Mouse (Mus musculus) G1E (cell line): ENCODE measurements around the gene Cd300ld5. TPM values are rescaled to one million over a fixed set of nuclear protein-coding genes. Genes with fewer than 3 reads are reported as not detected.

Experiments
- ATAC-seq: 2 replicates; pipeline ENCODE4 v1.8.0; 2016; ENCODE audit warnings: mild to moderate bottlenecking; ENCODE audit not compliant: insufficient number of reproducible peaks, poor library complexity, low FRiP score, severe bottlenecking; ENCODE audit errors: extremely low read depth
- DNase-seq: peaks from one replicate; pipeline ENCODE4 v3.0.0; 2012; ENCODE audit warnings: low spot score
- H3K27me3 ChIP-seq: 2 replicates; pipeline ENCODE4 v1.6.1; 2012; ENCODE audit warnings: mild to moderate bottlenecking, low read length, inconsistent platforms; ENCODE audit not compliant: insufficient read depth
- H3K36me3 ChIP-seq: replicated peaks from 2 replicates; pipeline ENCODE3; 2012; ENCODE audit warnings: mild to moderate bottlenecking, inconsistent platforms
- H3K4me1 ChIP-seq: 2 replicates; pipeline ENCODE4 v1.6.1; 2012; ENCODE audit warnings: low read depth, low read length, inconsistent platforms, mixed read lengths; ENCODE audit not compliant: insufficient read depth
- H3K4me3 ChIP-seq: 2 replicates; pipeline ENCODE4 v1.5.1; 2012; ENCODE audit warnings: low read depth, mild to moderate bottlenecking, inconsistent platforms, low read length, moderate library complexity, mixed read lengths
- H3K9me3 ChIP-seq: replicated peaks from 2 replicates; pipeline ENCODE4 v1.6.1; 2012; ENCODE audit warnings: inconsistent platforms
- CTCF ChIP-seq: IDR thresholded peaks from 2 replicates; pipeline ENCODE4 v1.5.1; 2012; ENCODE audit warnings: low read depth, low read length, inconsistent platforms, mixed read lengths
- GATA1 ChIP-seq: IDR thresholded peaks from 2 replicates; pipeline ENCODE4 v1.6.1; 2012; ENCODE audit warnings: borderline replicate concordance, low read length, inconsistent platforms, mixed read lengths
- GATA2 ChIP-seq: IDR thresholded peaks from 2 replicates; pipeline ENCODE4 v1.6.1; 2012; ENCODE audit warnings: low read depth, low read length, inconsistent platforms, borderline replicate concordance
- POLR2AphosphoS5 ChIP-seq: IDR thresholded peaks from 2 replicates; pipeline ENCODE4 v1.6.1; 2012; ENCODE audit warnings: low read depth, low read length, inconsistent platforms; ENCODE audit not compliant: insufficient replicate concordance
- TAL1 ChIP-seq: conservative IDR thresholded peaks from 2 replicates; pipeline ENCODE4 v1.6.1; 2012; ENCODE audit warnings: low read depth, low read length, inconsistent platforms, mixed read lengths
- polyA plus RNA-seq: library from polyadenylated mRNA; stranded (reverse); fragments of >175 nt; gene quantifications from 2 replicates; pipeline ENCODE4 v1.2.3, GENCODE M21; 2012
- total RNA-seq, 2 experiments: library from RNA; stranded (forward) in 1 of 2; stranded (reverse) in 1 of 2; fragments of 200-1000 nt in 1 of 2; fragments of >200 nt in 1 of 2; fragmentation: Nextera tagmentation in 1 of 2; gene quantifications; 2 replicates each; pipeline ENCODE4 v1.2.3; 2014 to 2017

The Cd300ld5 gene
- total and polyA plus RNA-seq, 3 experiments = 10.2 TPM; not detected in 2

GRCm38 (mm10) chr11:115071015-115071551, 33.5 kb upstream of the Cd300ld5 start:
- no peaks in the 10 kb centered on the region for H3K4me1 ChIP-seq

GRCm38 (mm10) chr11:115066768-115067167, 29.2 kb upstream of the Cd300ld5 start:
- Histone ChIP-seq H3K9me3 (peaks cover 12% of the 10 kb centered on the region; the same call in 1 of the 2 replicates), H3K4me3 (no peak overlapping the region), H3K36me3 (no peaks in the 10 kb centered on the region), H3K4me1 (no peaks in the 10 kb centered on the region), H3K27me3 (no peaks in the 10 kb centered on the region)
- ATAC-seq (no peak), DNase-seq (no peak)
- TF ChIP-seq CTCF (no peak), TAL1 (no peak), POLR2AphosphoS5 (no peak), GATA2 (no peak), GATA1 (no peak)

More at GRCm38 (mm10) chr11:115071015-115071551, 33.5 kb upstream of the Cd300ld5 start:
- TF ChIP-seq CTCF (no peak), POLR2AphosphoS5 (no peak), GATA1 (no peak), GATA2 (no peak), TAL1 (no peak)
- no peaks in the 10 kb centered on the region for H3K36me3 ChIP-seq
- no peak for ATAC-seq
- no peak for DNase-seq
- H3K27me3 ChIP-seq = no peaks in the 10 kb centered on the region
- no peak overlapping the region for H3K4me3 ChIP-seq
- peaks cover 11% of the 10 kb centered on the region; the same call in 1 of the 2 replicates for H3K9me3 ChIP-seq

GRCm38 (mm10) chr11:115062077-115062476, 24.5 kb upstream of the Cd300ld5 start, which contains the start of gene Cd300e:
Gene Cd300e (minus strand): TSS chr11:115062177.
- Histone ChIP-seq H3K4me3 (no peak within 1 kb of the TSS), H3K4me1 (no peaks in the 10 kb centered on the region), H3K36me3 (no peaks in the 10 kb centered on the region), H3K9me3 (0 out of 2 replicates have a peak, but pooled peaks cover 8% of the 10 kb centered on the region), H3K27me3 (no peaks in the 10 kb centered on the region)
- TF ChIP-seq CTCF (no peak), POLR2AphosphoS5 (no peak), GATA2 (no peak), GATA1 (no peak), TAL1 (no peak)
- DNase-seq = no peak
- ATAC-seq = no peak

GRCm38 (mm10) chr11:115059797-115060196, 22.2 kb upstream of the Cd300ld5 start:
- no peak for TF ChIP-seq POLR2AphosphoS5
- no peak for TF ChIP-seq GATA2
- no peak for TF ChIP-seq GATA1
- no peak for TF ChIP-seq CTCF
- no peak for TF ChIP-seq TAL1
- H3K36me3 ChIP-seq = no peaks in the 10 kb centered on the region
- H3K4me1 ChIP-seq = no peaks in the 10 kb centered on the region
- ATAC-seq = no peak
- no peaks in the 10 kb centered on the region for H3K27me3 ChIP-seq
- no peaks in the 10 kb centered on the region for H3K9me3 ChIP-seq
- H3K4me3 ChIP-seq = no peak overlapping the region
- no peak for DNase-seq

- no peaks in the 10 kb centered on the region for H3K36me3 ChIP-seq
- no peaks in the 10 kb centered on the region for H3K27me3 ChIP-seq
- no peak for DNase-seq
- TF ChIP-seq CTCF (no peak), GATA2 (no peak), GATA1 (no peak), TAL1 (no peak), POLR2AphosphoS5 (no peak)
- peaks cover 5% of the 10 kb centered on the region; the same call in 1 of the 2 replicates for H3K9me3 ChIP-seq
- H3K4me1 ChIP-seq = no peaks in the 10 kb centered on the region
- no peak for ATAC-seq
- no peak overlapping the region for H3K4me3 ChIP-seq
Observed at GRCm38 (mm10) chr11:115058701-115059100, 21.1 kb upstream of the Cd300ld5 start.

GRCm38 (mm10) chr11:115054537-115054936, 17.0 kb upstream of the Cd300ld5 start:
- Histone ChIP-seq H3K4me3 (no peak overlapping the region), H3K9me3 (peaks cover 8% of the 10 kb centered on the region; the same call in 1 of the 2 replicates), H3K27me3 (no peaks in the 10 kb centered on the region), H3K36me3 (no peaks in the 10 kb centered on the region), H3K4me1 (no peaks in the 10 kb centered on the region)
- TF ChIP-seq CTCF (no peak), GATA1 (no peak), TAL1 (no peak), GATA2 (no peak), POLR2AphosphoS5 (no peak)
- ATAC-seq (no peak), DNase-seq (no peak)
